Mouse (Mus musculus) brain, embryonic 14.5 days (tissue): ENCODE measurements at regions not wholly inside any gene's neighbourhood (a gene's known extent, or its start where the extent isn't known, plus 50 kb on each side); places are given as distances from the start of the nearest gene placed in this dataset.

Source experiments
- DNase-seq: peaks from one replicate; pipeline ENCODE4 v3.0.0-alpha.2; 2011; ENCODE audit warnings: low read depth
- CTCF ChIP-seq: fragments of 200-500 bp; IDR thresholded peaks from 2 replicates; pipeline ENCODE4 v1.5.1; 2012; ENCODE audit warnings: inconsistent platforms, mild to moderate bottlenecking, moderate library complexity, borderline replicate concordance; ENCODE audit not compliant: insufficient read depth, insufficient read length; ENCODE audit errors: extremely low read depth
- POLR2A ChIP-seq: fragments of 200-500 bp; IDR thresholded peaks from 2 replicates; pipeline ENCODE4 v1.6.1; 2012; ENCODE audit warnings: mild to moderate bottlenecking, inconsistent platforms, borderline replicate concordance; ENCODE audit not compliant: poor library complexity, insufficient read depth, insufficient read length, severe bottlenecking; ENCODE audit errors: extremely low read depth

- no peak for DNase-seq
- TF ChIP-seq POLR2A, result no peak
- no peak for TF ChIP-seq CTCF
These were observed 195.1 kb upstream of the Mindy3 start for GRCm38 (mm10) chr2:12614345-12614744.

GRCm38 (mm10) chr2:12613858-12614257 is 194.6 kb upstream of the Mindy3 start:
- no peak for TF ChIP-seq POLR2A
- no peak for TF ChIP-seq CTCF
- DNase-seq, result no peak

GRCm38 (mm10) chr2:12582566-12582965 is 163.3 kb upstream of the Mindy3 start:
- TF ChIP-seq POLR2A, result no peak
- no peak for TF ChIP-seq CTCF
- DNase-seq, result peak; percentile 66

GRCm38 (mm10) chr2:12557736-12558135 is 138.5 kb upstream of the Mindy3 start:
- no peak for DNase-seq
- TF ChIP-seq CTCF (no peak), POLR2A (no peak)

GRCm38 (mm10) chr2:12522411-12522810 is 103.1 kb upstream of the Mindy3 start:
- no peak for TF ChIP-seq POLR2A
- TF ChIP-seq CTCF, result no peak
- no peak for DNase-seq

DNA sequence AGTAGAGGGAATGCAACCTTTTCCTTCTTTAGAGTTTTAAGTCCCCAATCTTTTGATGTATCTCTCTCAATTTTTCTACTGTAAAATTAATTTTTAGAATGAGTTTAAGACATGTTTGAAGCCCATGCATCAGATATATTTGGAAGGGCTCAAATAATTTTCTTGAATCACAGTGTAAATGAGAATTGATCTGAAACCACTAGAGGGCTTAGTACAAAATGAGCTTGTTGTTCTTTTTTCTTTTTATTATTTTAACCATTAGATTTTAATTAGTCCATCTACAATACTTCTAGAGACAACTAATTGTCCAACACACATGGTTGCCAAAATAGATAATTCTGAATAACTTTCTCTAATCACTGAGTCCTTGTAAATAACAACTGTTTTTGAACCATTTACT is 102.5 kb upstream of the Mindy3 start:
- TF ChIP-seq CTCF (no peak), POLR2A (no peak)
- DNase-seq, result no peak

DNA sequence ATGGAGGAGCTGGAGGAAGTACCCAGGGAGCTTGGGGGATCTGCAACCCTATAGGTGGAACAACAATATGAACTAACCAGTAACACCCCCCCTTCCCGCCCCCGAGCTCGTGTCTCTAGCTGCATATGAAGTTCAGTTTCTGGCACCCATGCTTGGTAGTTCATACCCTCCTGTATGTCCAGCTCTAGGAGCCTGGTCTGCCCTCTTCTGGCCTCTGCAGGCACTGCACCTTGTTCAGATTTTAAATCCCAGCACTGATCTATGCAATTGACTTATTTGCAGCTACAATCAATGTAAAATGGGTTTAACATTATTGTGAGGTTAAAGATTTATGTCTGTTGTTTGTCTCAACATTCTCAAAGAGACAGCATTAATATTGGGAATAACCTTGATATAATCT is 73.1 kb upstream of the Mindy3 start:
- TF ChIP-seq CTCF, result peak; percentile 29; the same call in 1 of the 2 replicates
- TF ChIP-seq POLR2A, result no peak
- peak; percentile 3 for DNase-seq

- TF ChIP-seq POLR2A, result no peak
- TF ChIP-seq CTCF, result no peak
These were observed 50.4 kb upstream of the Mindy3 start for GRCm38 (mm10) chr2:12469440-12470339.

More at GRCm38 (mm10) chr2:12469440-12470339, 50.4 kb upstream of the Mindy3 start:
- DNase-seq, result no peak
